Mouse (Mus musculus) CD4-positive, CD25-positive, alpha-beta regulatory T cell (primary cell): ENCODE results near the gene Rnft2. TPM values are rescaled to one million over a fixed set of nuclear protein-coding genes. Genes with fewer than 3 reads are reported as not detected.

Source experiments
- polyA plus RNA-seq: library from polyadenylated mRNA; unstranded; fragments of 100-300 nt; shearing (Covaris generic); gene quantifications from one replicate; pipeline ENCODE4 v1.2.1, GENCODE M21; 2017

Gene Rnft2
- polyA plus RNA-seq = 0.50 TPM

GRCm38 (mm10) chr5:118244606-118245443 lies at the start of gene Rnft2, which contains the start of gene 2410131K14Rik:
Rnft2 (minus strand) TSS chr5:118245116.
2410131K14Rik (plus strand) TSS chr5:118245227.

GRCm38 (mm10) chr5:118164581-118164980 lies 80.3 kb downstream of the Rnft2 start, which contains the start of gene Hrk:
Hrk (plus strand) TSS chr5:118164648.

GRCm38 (mm10) chr5:118154839-118155564 lies 89.9 kb downstream of the Rnft2 start, which contains the start of gene Fbxw8:
Fbxw8 (minus strand) TSS chr5:118155464.

Other genes with a start within 250 kb of the Rnft2 start
- 98.8 TPM for gene Tesc, start 217.4 kb downstream of the Rnft2 start, polyA plus RNA-seq
- gene Fbxw8, start 89.7 kb downstream of the Rnft2 start, polyA plus RNA-seq = 23.3 TPM
- not detected for gene Hrk, start 80.5 kb downstream of the Rnft2 start, polyA plus RNA-seq
- 6.2 TPM for gene 2410131K14Rik, start 111 bp upstream of the Rnft2 start, polyA plus RNA-seq